Mouse (Mus musculus): ENCODE measurements around the gene Olfr1328. TPM values are rescaled to one million over a fixed set of nuclear protein-coding genes. Genes with fewer than 3 reads are reported as not detected.

Olfr1328 gene
- polyA plus RNA-seq, 1 experiment from 2014 or later: not detected

Other genes with a start within 250 kb of the Olfr1328 start
- not detected in 2 replicates for gene Olfr1342, start 245.9 kb downstream of the Olfr1328 start, polyA plus RNA-seq (2015; fragmentation: Nextera tagmentation; extraction: Ambion mirVana)
- gene Olfr1341, start 235.1 kb downstream of the Olfr1328 start, polyA plus RNA-seq (2015; fragmentation: Nextera tagmentation; extraction: Ambion mirVana): not detected in 2 replicates
- not detected in 2 replicates for gene Olfr1340, start 218.5 kb downstream of the Olfr1328 start, polyA plus RNA-seq (2015; fragmentation: Nextera tagmentation; extraction: Ambion mirVana)
- not detected in 2 replicates for gene Olfr1339, start 206.4 kb downstream of the Olfr1328 start, polyA plus RNA-seq (2015; fragmentation: Nextera tagmentation; extraction: Ambion mirVana)
- gene Olfr1338, start 179.9 kb downstream of the Olfr1328 start, polyA plus RNA-seq (2015; fragmentation: Nextera tagmentation; extraction: Ambion mirVana): not detected in 2 replicates
- gene Olfr1337, start 156.0 kb downstream of the Olfr1328 start, polyA plus RNA-seq (2015; fragmentation: Nextera tagmentation; extraction: Ambion mirVana): not detected in 2 replicates
- not detected in 2 replicates for gene Olfr1335, start 128.7 kb downstream of the Olfr1328 start, polyA plus RNA-seq (2015; fragmentation: Nextera tagmentation; extraction: Ambion mirVana)
- not detected in 2 replicates for gene Olfr1333, start 102.3 kb downstream of the Olfr1328 start, polyA plus RNA-seq (2015; fragmentation: Nextera tagmentation; extraction: Ambion mirVana)
- gene Olfr1331, start 74.0 kb downstream of the Olfr1328 start, polyA plus RNA-seq (2015; fragmentation: Nextera tagmentation; extraction: Ambion mirVana): not detected in 2 replicates
- not detected in 2 replicates for gene Olfr1330, start 50.0 kb downstream of the Olfr1328 start, polyA plus RNA-seq (2015; fragmentation: Nextera tagmentation; extraction: Ambion mirVana)
- not detected in 2 replicates for gene Olfr1329, start 21.1 kb downstream of the Olfr1328 start, polyA plus RNA-seq (2015; fragmentation: Nextera tagmentation; extraction: Ambion mirVana)
- gene Lao1, start 23.0 kb upstream of the Olfr1328 start, polyA plus RNA-seq (2015; fragmentation: Nextera tagmentation; extraction: Ambion mirVana): not detected in 2 replicates
- gene Slc2a1, start 170.1 kb upstream of the Olfr1328 start, polyA plus RNA-seq (2015; fragmentation: Nextera tagmentation; extraction: Ambion mirVana): 119 and 129 TPM in 2 replicates
- gene Zfp691, start 235.6 kb upstream of the Olfr1328 start, polyA plus RNA-seq (2015; fragmentation: Nextera tagmentation; extraction: Ambion mirVana): 4.6 and 5.5 TPM in 2 replicates